Mouse (Mus musculus) left cerebral cortex, postnatal 25 days (tissue): Measurements from ENCODE around the gene Astn2. TPM values are rescaled to one million over a fixed set of nuclear protein-coding genes. Genes with fewer than 3 reads are reported as not detected.

Experiments
- DNase-seq, 2 experiments: peaks; one replicate each; pipeline ENCODE4 v3.0.0; 2022; ENCODE audit warnings: low spot score in 2 of 2, mixed read lengths in 1 of 2
- intact Hi-C: fragments of 180-260 bp; cut with DNase I; formaldehyde crosslinking; loops from one replicate; pipeline ENCODE4 v1.15.1; 2025
- total RNA-seq, 2 experiments: library from RNA; stranded (reverse); gene quantifications; 2 replicates each; pipeline ENCODE4 v1.2.3; 2021

Gene Astn2
- total RNA-seq, 2 experiments from 2014 or later = 40.9 to 42.9 TPM

GRCm38 (mm10) chr4:66029901-66030300 lies 374.5 kb downstream of the Astn2 start:
- DNase-seq = no peak
- intact Hi-C loops = no loop called here

GRCm38 (mm10) chr4:66027866-66028265 lies 376.5 kb downstream of the Astn2 start:
- no peak for DNase-seq
- intact Hi-C loops = no loop called here

- intact Hi-C loops = no loop called here
- peak in 1 of 2 experiments; percentile 34 for DNase-seq
Observed at GRCm38 (mm10) chr4:66025393-66026062, 378.9 kb downstream of the Astn2 start.

GRCm38 (mm10) chr4:66002936-66003335 lies 401.5 kb downstream of the Astn2 start:
- DNase-seq = peak in 1 of 2 experiments; percentile 19
- intact Hi-C loops = no loop called here

- intact Hi-C loops = no loop called here
- no peak for DNase-seq
Observed at GRCm38 (mm10) chr4:65983643-65984042, 420.8 kb downstream of the Astn2 start.

- DNase-seq = no peak
- intact Hi-C loops = no loop called here
Observed at GRCm38 (mm10) chr4:65982882-65983281, 421.5 kb downstream of the Astn2 start.

- intact Hi-C loops = loop anchor here (1.0 to 10.0 kb wide), 2 partner anchors 17 to 429 kb away; partner anchors contain the start of gene Astn2
- DNase-seq = peak; percentile 41 to 96
Observed at GRCm38 (mm10) chr4:65976251-65976650, 428.2 kb downstream of the Astn2 start.

GRCm38 (mm10) chr4:65972395-65972794 lies 432.0 kb downstream of the Astn2 start:
- intact Hi-C loops = loop anchor here (10.0 kb wide), 1 partner anchor 432 kb away; the partner anchor contains the start of gene Astn2
- no peak for DNase-seq

GRCm38 (mm10) chr4:65969318-65969717 lies 435.1 kb downstream of the Astn2 start:
- no peak for DNase-seq
- intact Hi-C loops = loop anchor here (10.0 kb wide), 3 partner anchors 135 to 275 kb away; no protein-coding TSS in a partner anchor

- intact Hi-C loops = loop anchor here (10.0 kb wide), 3 partner anchors 130 to 270 kb away; no protein-coding TSS in a partner anchor
- peak in 1 of 2 experiments; percentile 75 for DNase-seq
Observed at GRCm38 (mm10) chr4:65964604-65965003, 439.8 kb downstream of the Astn2 start.

- intact Hi-C loops = loop anchor here (1.0 kb wide), 1 partner anchor 17 kb away; no protein-coding TSS in a partner anchor
- peak in 1 of 2 experiments; percentile 56 for DNase-seq
Observed at GRCm38 (mm10) chr4:65959188-65959759, 445.1 kb downstream of the Astn2 start.

GRCm38 (mm10) chr4:65958369-65959187 lies 445.8 kb downstream of the Astn2 start:
- intact Hi-C loops = loop anchor here (1.0 kb wide), 1 partner anchor 18 kb away; no protein-coding TSS in a partner anchor
- DNase-seq = peak in 1 of 2 experiments; percentile 51

- intact Hi-C loops = no loop called here
- no peak for DNase-seq
Observed at GRCm38 (mm10) chr4:65951918-65952317, 452.5 kb downstream of the Astn2 start.

- intact Hi-C loops = no loop called here
- DNase-seq = no peak
Observed at GRCm38 (mm10) chr4:65947141-65947649, 457.2 kb downstream of the Astn2 start.

- no peak for DNase-seq
- intact Hi-C loops = no loop called here
Observed at GRCm38 (mm10) chr4:65946021-65946420, 458.4 kb downstream of the Astn2 start.

GRCm38 (mm10) chr4:65930901-65931300 lies 473.5 kb downstream of the Astn2 start:
- intact Hi-C loops = no loop called here
- DNase-seq = no peak

GRCm38 (mm10) chr4:65920294-65920693 lies 484.1 kb downstream of the Astn2 start:
- intact Hi-C loops = no loop called here
- peak in 1 of 2 experiments; percentile 13 for DNase-seq

GRCm38 (mm10) chr4:65916027-65917008 lies 488.1 kb downstream of the Astn2 start:
- intact Hi-C loops = no loop called here
- no peak for DNase-seq
